Mouse (Mus musculus) bone marrow, adult 2 months (tissue): ENCODE measurements around the gene Slc12a5.

ENCODE experiments used
- CTCF ChIP-seq: fragments of 200-500 bp; IDR thresholded peaks from 2 replicates; pipeline ENCODE4 v1.5.1; 2011; ENCODE audit warnings: low read length, control low read depth; ENCODE audit not compliant: control insufficient read depth, insufficient read depth
- POLR2A ChIP-seq: fragments of 200-500 bp; IDR thresholded peaks from 2 replicates; pipeline ENCODE4 v1.6.1; 2011; ENCODE audit warnings: low read depth, mild to moderate bottlenecking, control low read depth, low read length, borderline replicate concordance; ENCODE audit not compliant: control insufficient read depth

DNA sequence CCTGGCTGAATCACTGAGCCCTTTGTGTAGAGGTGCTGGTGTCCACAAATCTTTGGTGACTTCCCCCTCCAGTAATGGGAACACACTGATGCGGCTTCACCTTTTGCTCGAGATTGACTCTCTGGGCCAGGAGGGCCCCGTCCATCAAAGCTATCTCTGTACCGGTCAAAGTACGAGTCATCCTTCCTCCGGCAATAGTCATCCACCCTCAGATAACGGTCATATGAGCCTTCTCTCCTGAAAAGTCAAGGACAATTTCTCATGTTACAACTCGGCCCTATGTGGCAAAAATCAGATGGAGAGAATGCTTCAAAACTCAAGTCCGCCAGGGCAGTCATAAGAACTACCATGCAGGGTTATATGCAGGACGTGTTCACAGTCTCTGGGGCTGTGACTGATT is 49.7 kb downstream of the Slc12a5 start:
- TF ChIP-seq POLR2A = no peak
- TF ChIP-seq CTCF = no peak
